Mouse (Mus musculus) granulocyte monocyte progenitor cell, adult 5-6 weeks (primary cell): ENCODE measurements around the gene Olfr1340. TPM values are rescaled to one million over a fixed set of nuclear protein-coding genes. Genes with fewer than 3 reads are reported as not detected.

Source experiments
- ATAC-seq: replicated peaks from 2 replicates; pipeline ENCODE4 v1.8.0; 2016; ENCODE audit warnings: mild to moderate bottlenecking, moderate TSS enrichment, inconsistent platforms; ENCODE audit not compliant: poor library complexity, severe bottlenecking
- total RNA-seq, 2 experiments: library from RNA; stranded (forward) in 1 of 2; stranded (reverse) in 1 of 2; fragments of 200-712, 200-1000 nt in 1 of 2; fragments of >200 nt in 1 of 2; fragmentation: Nextera tagmentation in 1 of 2; gene quantifications; 2 replicates each; pipeline ENCODE4 v1.2.3; 2014 to 2017

Olfr1340 gene
- not detected in 2 replicates for total RNA-seq (2014; fragmentation: Nextera tagmentation)
- not detected in 2 replicates for total RNA-seq (2017)

GRCm38 (mm10) chr4:118719838-118720237, at the start of gene Olfr1340:
Gene Olfr1340 (plus strand): TSS chr4:118720138.
- no peak for ATAC-seq

- ATAC-seq = no peak
Measured at GRCm38 (mm10) chr4:118687086-118687485, 32.9 kb upstream of the Olfr1340 start.

GRCm38 (mm10) chr4:118692412-118692973, 27.4 kb upstream of the Olfr1340 start, which contains the start of gene Olfr1342:
Gene Olfr1342 (minus strand): TSS chr4:118692756.
- no peak for ATAC-seq

- ATAC-seq = no peak
Measured at GRCm38 (mm10) chr4:118693812-118694211, 26.1 kb upstream of the Olfr1340 start.

- ATAC-seq = no peak
Measured at GRCm38 (mm10) chr4:118703223-118703622, 16.7 kb upstream of the Olfr1340 start, which contains the start of gene Olfr1341. Gene Olfr1341 (plus strand): TSS chr4:118703523.

- no peak for ATAC-seq
Measured at GRCm38 (mm10) chr4:118708086-118708485, 11.9 kb upstream of the Olfr1340 start.

GRCm38 (mm10) chr4:118711656-118712055, 8.3 kb upstream of the Olfr1340 start:
- no peak for ATAC-seq

GRCm38 (mm10) chr4:118721742-118722483, 2.0 kb downstream of the Olfr1340 start:
- no peak for ATAC-seq

GRCm38 (mm10) chr4:118731875-118732274, 11.9 kb downstream of the Olfr1340 start, which contains the start of gene Olfr1339:
Gene Olfr1339 (plus strand): TSS chr4:118732175.
- ATAC-seq = no peak

GRCm38 (mm10) chr4:118739574-118739973, 19.6 kb downstream of the Olfr1340 start:
- no peak for ATAC-seq

GRCm38 (mm10) chr4:118740988-118741698, 21.2 kb downstream of the Olfr1340 start:
- no peak for ATAC-seq

GRCm38 (mm10) chr4:118741881-118742280, 21.9 kb downstream of the Olfr1340 start:
- no peak for ATAC-seq

- ATAC-seq = no peak
Measured at GRCm38 (mm10) chr4:118758637-118759036, 38.7 kb downstream of the Olfr1340 start, which contains the start of gene Olfr1338. Gene Olfr1338 (minus strand): TSS chr4:118758737.

Other genes starting within 250 kb of the Olfr1340 start
- gene Tie1, start 230.1 kb upstream of the Olfr1340 start, total RNA-seq (2014; fragmentation: Nextera tagmentation) = 3.9 and 7.2 TPM in 2 replicates
- 4.3 and 4.5 TPM in 2 replicates for gene Tie1, start 230.1 kb upstream of the Olfr1340 start, total RNA-seq (2017)
- not detected in 2 replicates for gene 2610528J11Rik, start 193.1 kb upstream of the Olfr1340 start, total RNA-seq (2014; fragmentation: Nextera tagmentation)
- gene 2610528J11Rik, start 193.1 kb upstream of the Olfr1340 start, total RNA-seq (2017) = not detected in 2 replicates
- gene Tmem125, start 176.1 kb upstream of the Olfr1340 start, total RNA-seq (2014; fragmentation: Nextera tagmentation) = not detected in 2 replicates
- 0.82 TPM in 1 of 2 replicates, not detected in the other for gene Tmem125, start 176.1 kb upstream of the Olfr1340 start, total RNA-seq (2017)
- gene Cfap57, start 99.4 kb upstream of the Olfr1340 start, total RNA-seq (2014; fragmentation: Nextera tagmentation) = 1.2 and 1.3 TPM in 2 replicates
- 2.8 and 3.9 TPM in 2 replicates for gene Cfap57, start 99.4 kb upstream of the Olfr1340 start, total RNA-seq (2017)
- gene Ebna1bp2, start 99.3 kb upstream of the Olfr1340 start, total RNA-seq (2014; fragmentation: Nextera tagmentation) = 100 and 111 TPM in 2 replicates
- gene Ebna1bp2, start 99.3 kb upstream of the Olfr1340 start, total RNA-seq (2017) = 158 and 165 TPM in 2 replicates
- not detected in 2 replicates for gene Olfr62, start 61.2 kb upstream of the Olfr1340 start, total RNA-seq (2014; fragmentation: Nextera tagmentation)
- not detected in 2 replicates for gene Olfr62, start 61.2 kb upstream of the Olfr1340 start, total RNA-seq (2017)
- gene Olfr1342, start 27.4 kb upstream of the Olfr1340 start, total RNA-seq (2014; fragmentation: Nextera tagmentation) = not detected in 2 replicates
- not detected in 2 replicates for gene Olfr1342, start 27.4 kb upstream of the Olfr1340 start, total RNA-seq (2017)
- gene Olfr1341, start 16.6 kb upstream of the Olfr1340 start, total RNA-seq (2014; fragmentation: Nextera tagmentation) = not detected in 2 replicates
- gene Olfr1341, start 16.6 kb upstream of the Olfr1340 start, total RNA-seq (2017) = not detected in 2 replicates
- gene Olfr1339, start 12.0 kb downstream of the Olfr1340 start, total RNA-seq (2014; fragmentation: Nextera tagmentation) = not detected in 2 replicates
- gene Olfr1339, start 12.0 kb downstream of the Olfr1340 start, total RNA-seq (2017) = not detected in 2 replicates
- not detected in 2 replicates for gene Olfr1338, start 38.6 kb downstream of the Olfr1340 start, total RNA-seq (2014; fragmentation: Nextera tagmentation)
- gene Olfr1338, start 38.6 kb downstream of the Olfr1340 start, total RNA-seq (2017) = not detected in 2 replicates
- gene Olfr1337, start 62.4 kb downstream of the Olfr1340 start, total RNA-seq (2014; fragmentation: Nextera tagmentation) = not detected in 2 replicates
- not detected in 2 replicates for gene Olfr1337, start 62.4 kb downstream of the Olfr1340 start, total RNA-seq (2017)
- not detected in 2 replicates for gene Olfr1335, start 89.8 kb downstream of the Olfr1340 start, total RNA-seq (2014; fragmentation: Nextera tagmentation)
- gene Olfr1335, start 89.8 kb downstream of the Olfr1340 start, total RNA-seq (2017) = not detected in 2 replicates
- not detected in 2 replicates for gene Olfr1333, start 116.1 kb downstream of the Olfr1340 start, total RNA-seq (2014; fragmentation: Nextera tagmentation)
- gene Olfr1333, start 116.1 kb downstream of the Olfr1340 start, total RNA-seq (2017) = not detected in 2 replicates
- gene Olfr1331, start 144.5 kb downstream of the Olfr1340 start, total RNA-seq (2014; fragmentation: Nextera tagmentation) = not detected in 2 replicates
- gene Olfr1331, start 144.5 kb downstream of the Olfr1340 start, total RNA-seq (2017) = not detected in 2 replicates
- not detected in 2 replicates for gene Olfr1330, start 168.5 kb downstream of the Olfr1340 start, total RNA-seq (2014; fragmentation: Nextera tagmentation)
- gene Olfr1330, start 168.5 kb downstream of the Olfr1340 start, total RNA-seq (2017) = not detected in 2 replicates
- gene Olfr1329, start 197.3 kb downstream of the Olfr1340 start, total RNA-seq (2014; fragmentation: Nextera tagmentation) = not detected in 2 replicates
- gene Olfr1329, start 197.3 kb downstream of the Olfr1340 start, total RNA-seq (2017) = not detected in 2 replicates
- gene Olfr1328, start 218.5 kb downstream of the Olfr1340 start, total RNA-seq (2014; fragmentation: Nextera tagmentation) = not detected in 2 replicates
- gene Olfr1328, start 218.5 kb downstream of the Olfr1340 start, total RNA-seq (2017) = not detected in 2 replicates
- not detected in 2 replicates for gene Lao1, start 241.4 kb downstream of the Olfr1340 start, total RNA-seq (2014; fragmentation: Nextera tagmentation)
- not detected in 2 replicates for gene Lao1, start 241.4 kb downstream of the Olfr1340 start, total RNA-seq (2017)